Mouse (Mus musculus) cerebellum, adult 9-11 months (tissue): Measurements from ENCODE around the gene Oosp3.

ENCODE experiments used
- DNase-seq: peaks from one replicate; pipeline ENCODE4 v3.0.0; 2022

Oosp3 gene

GRCm38 (mm10) chr19:11696755-11697154 lies at the start of gene Oosp3:
Oosp3 (plus strand) TSS chr19:11697055.
- DNase-seq = no peak

GRCm38 (mm10) chr19:11649564-11649963 lies 47.3 kb upstream of the Oosp3 start:
- no peak for DNase-seq

DNA sequence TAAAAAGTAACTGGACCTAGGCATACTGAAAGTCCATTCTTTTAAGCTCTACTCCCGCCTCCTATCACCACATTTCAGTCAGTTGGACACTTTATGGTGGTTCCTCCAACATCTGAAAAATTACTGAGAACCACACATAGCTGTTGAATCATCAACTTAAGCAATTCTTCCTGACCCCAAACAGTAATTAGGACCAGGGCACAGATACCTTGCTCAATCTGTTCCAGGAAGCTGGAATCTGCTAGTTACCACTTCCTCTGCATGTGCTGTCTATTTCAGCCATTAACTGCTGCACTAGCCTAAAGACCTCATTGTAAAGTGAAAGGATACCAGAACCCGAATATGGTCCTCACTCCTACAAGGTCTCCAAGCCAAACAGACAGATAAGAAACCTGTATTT lies 37.7 kb upstream of the Oosp3 start:
- DNase-seq = no peak

DNA sequence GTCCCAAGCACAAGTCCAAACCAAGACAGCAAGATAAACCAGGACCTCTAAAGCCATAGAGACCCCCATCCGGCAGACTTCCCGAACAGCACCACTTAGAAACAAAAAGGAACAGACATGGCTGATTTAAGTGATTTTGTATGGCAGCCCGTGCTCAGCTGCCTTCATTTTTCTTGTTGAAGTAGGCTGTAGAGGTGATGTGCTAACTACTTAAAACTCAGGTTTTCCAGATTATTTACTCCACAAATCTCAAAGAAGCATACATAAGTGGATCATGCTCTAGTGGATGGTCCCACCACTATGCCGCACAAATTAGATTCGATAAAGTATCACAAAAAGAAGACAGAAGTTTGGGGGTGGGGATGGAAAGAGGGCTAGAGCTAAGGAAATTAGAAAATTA lies 36.4 kb upstream of the Oosp3 start, which contains the start of gene Oosp2:
Gene Oosp2, minus strand, starts transcription at position 101 of the 400 bp plus-strand sequence.
- DNase-seq = no peak

DNA sequence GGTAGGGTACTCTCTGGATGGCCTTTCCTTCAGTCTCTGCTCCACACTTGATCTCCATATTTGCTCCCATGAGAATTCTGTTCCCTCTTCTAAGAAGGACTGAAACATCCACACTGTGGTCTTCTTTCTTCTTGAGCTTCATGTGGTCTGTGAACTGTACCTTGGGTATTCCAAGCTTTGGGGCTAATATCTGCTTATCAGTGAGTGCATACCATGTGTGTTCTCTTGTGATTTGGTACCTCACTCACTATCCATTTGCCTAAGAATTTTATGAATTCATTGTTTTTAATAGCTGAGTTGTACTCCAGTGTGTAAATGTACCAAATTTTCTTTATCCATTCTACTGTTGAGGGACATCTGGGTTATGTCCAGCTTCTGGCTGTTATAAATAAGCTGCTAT lies 35.3 kb upstream of the Oosp3 start:
- no peak for DNase-seq

DNA sequence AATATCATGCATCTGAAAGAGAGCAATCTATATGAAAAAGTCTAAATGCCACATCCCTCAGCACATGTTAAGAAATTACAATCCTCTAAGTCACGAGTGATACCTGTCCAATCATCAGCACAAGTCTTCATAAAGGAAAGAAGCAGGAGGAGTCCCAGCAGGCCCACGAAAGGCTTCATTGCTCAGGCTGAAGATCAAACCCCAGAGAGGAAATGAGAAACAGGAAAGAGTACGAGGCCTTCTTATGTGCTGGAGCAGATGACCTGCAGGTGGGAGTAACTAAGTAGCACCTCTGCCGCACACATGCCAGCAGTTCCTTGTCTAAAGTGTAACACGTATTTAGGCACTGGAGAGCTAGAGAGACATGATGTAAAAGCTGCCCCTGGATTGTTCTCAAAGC lies 6.0 kb upstream of the Oosp3 start, which contains the start of gene Oosp1:
Gene Oosp1, minus strand, starts transcription at position 312 of the 400 bp plus-strand sequence.
- DNase-seq = no peak

DNA sequence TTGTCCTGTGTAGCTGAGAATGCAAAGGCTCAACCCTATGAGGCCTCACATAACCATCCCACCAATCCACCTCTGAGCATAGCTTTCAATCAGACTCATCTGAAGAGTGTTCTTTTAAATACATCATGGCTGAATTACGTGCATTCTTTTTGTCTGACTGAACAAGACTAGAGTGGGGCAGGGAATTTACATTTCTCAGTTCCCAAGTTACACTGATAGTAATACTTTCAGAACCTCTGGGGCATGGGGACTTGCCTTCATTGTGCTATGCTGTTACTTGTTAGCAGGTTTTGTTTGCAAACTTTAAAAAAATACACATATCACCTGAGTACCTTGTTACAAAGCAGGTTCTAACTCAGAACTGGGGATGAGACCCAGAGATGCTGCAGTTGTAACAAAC lies 5.4 kb upstream of the Oosp3 start:
- no peak for DNase-seq

GRCm38 (mm10) chr19:11698342-11698741 lies 1.5 kb downstream of the Oosp3 start:
- DNase-seq = no peak

DNA sequence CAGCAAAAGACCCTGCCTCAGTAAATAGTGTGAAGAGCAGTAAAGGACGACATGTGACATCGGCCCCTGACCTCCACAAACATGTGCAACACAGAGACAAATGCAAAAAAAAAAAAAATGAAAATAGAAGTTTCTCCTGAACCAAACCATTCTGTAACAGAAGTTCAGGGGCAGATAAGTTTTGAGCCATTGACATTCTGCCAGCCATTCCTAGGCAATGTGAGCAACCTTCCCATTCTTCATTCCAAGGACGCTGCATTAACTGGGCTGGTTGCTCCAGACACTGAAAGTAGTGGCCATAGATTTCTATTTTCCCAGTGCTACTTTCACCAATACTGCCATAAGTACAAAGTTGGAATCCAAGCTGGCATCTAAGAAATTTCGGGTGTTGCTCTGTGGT lies 15.6 kb downstream of the Oosp3 start:
- DNase-seq = no peak

GRCm38 (mm10) chr19:11720071-11720470 lies 23.2 kb downstream of the Oosp3 start:
- DNase-seq = no peak

DNA sequence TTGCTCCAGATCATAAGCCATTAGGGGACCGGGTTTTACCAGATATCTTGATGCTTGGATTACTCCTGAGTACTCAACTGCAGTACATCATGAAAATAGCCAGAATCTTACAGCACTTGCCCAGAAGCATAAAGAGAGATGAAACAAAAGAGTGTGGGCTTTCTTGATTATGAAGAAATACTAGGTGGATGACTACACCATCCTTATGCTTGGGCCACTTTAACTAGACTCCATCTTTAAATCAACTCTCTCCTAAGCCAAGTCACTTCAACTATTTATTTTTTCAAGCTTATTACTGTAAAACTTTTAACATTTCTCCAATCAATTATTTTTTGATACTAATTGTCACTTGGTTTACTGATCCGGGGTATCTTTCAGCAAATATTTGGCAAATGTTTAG lies 27.0 kb downstream of the Oosp3 start:
- no peak for DNase-seq

DNA sequence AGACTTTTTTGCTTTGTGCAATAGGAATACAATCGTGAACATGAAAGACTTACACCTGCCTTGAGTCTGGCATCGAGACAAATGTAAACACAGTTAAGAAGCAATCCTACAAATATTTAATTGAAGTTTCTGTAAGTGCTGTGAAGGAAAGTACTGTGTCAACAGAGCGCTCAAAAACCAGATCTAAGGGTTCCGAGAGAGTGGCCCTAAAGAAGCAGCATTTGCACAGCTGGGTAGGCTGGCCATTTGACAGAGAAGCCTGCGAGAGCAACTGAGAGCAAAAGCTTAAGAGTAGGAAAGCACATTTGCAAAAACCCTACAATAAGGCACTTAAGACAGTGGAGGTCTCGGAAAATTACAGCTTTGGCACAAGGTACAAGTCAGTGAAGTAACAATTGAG lies 27.4 kb downstream of the Oosp3 start:
- DNase-seq = no peak

GRCm38 (mm10) chr19:11725915-11726314 lies 29.1 kb downstream of the Oosp3 start:
- no peak for DNase-seq

DNA sequence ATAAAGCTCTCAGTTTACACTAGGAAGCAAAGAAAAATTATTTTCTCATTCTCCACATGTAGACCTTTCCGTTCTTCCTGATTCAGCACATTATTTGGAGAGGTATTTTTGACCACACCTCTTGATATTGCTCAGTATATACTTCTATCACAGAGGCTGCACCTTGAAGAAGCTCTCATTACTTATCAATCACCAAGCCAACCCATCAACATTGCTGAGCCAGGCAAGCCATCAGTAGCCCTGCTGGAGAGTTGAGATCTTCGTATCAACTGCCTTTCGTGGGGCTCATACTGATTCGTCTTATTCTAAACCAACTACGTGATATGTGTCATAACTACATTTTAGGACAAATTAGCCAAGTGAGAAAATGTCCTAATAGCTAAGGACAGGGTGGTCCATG lies 30.4 kb downstream of the Oosp3 start:
- DNase-seq = no peak

- no peak for DNase-seq
Observed at GRCm38 (mm10) chr19:11730278-11730677, 33.4 kb downstream of the Oosp3 start.

DNA sequence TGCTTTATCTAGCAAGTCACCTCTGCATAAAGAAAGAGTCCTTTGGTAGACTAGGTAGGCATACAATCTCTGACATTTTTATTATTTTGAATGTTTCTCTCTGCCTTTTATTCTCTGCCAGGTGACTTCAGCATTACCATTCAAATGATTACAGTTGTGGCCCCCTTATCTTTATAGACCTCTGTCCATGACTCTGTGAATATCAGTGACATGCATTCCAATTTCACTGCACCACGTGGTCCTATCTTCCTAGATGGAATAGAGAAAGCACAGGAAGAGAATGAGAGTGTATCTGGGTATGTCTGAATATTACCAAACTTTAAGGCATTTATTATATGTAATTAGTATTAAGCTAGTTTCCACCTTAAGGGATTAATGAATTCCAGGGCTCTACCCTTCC lies 39.6 kb downstream of the Oosp3 start:
- no peak for DNase-seq

DNA sequence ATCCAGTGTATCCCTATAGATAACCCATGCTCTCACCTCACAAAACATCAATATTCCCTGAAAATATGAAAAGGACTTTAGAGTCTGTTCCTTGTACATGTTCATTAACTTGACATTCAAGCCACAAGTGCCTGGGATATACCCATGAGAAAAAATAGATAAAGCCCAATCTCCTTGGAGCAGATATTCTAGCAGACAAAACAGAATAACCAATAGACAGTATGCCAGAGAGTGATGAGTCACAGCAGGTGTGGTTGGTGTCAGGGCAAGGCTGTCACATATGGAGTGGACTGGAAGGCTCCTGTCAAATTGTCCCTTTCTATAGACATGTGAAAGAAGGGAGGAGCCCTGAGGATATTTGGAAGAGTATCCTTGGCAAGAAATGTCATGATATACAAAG lies 48.8 kb downstream of the Oosp3 start:
- DNase-seq = no peak

DNA sequence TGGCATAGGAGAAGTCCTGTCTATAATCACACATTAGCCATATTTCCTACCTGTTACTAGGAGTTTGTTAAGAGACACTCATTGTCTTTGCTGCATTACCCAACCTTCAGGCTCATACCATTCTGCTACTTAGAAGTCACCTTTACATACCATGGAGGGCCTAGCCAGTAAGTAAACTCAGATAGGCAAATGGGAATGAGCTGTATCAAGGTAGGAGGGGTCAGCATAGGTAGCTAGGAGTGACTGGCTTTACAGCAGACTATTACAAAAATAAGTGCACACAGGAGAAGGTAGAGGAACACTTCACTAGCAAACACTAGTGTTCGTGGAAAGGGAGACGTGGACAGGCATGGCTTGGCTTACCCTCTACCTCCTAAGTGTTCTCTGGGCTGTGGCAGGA lies 50.4 kb downstream of the Oosp3 start, which contains the start of gene Gif:
Gene Gif, plus strand, starts transcription at position 257 of the 400 bp plus-strand sequence.
- no peak for DNase-seq
